Mouse (Mus musculus) retina, adult 2 months (tissue): ENCODE measurements around the gene Mettl23.

ENCODE experiments used
- DNase-seq: peaks from one replicate; pipeline ENCODE4 v3.0.0-alpha.2; 2012; ENCODE audit warnings: low read depth, low spot score

Gene Mettl23

DNA sequence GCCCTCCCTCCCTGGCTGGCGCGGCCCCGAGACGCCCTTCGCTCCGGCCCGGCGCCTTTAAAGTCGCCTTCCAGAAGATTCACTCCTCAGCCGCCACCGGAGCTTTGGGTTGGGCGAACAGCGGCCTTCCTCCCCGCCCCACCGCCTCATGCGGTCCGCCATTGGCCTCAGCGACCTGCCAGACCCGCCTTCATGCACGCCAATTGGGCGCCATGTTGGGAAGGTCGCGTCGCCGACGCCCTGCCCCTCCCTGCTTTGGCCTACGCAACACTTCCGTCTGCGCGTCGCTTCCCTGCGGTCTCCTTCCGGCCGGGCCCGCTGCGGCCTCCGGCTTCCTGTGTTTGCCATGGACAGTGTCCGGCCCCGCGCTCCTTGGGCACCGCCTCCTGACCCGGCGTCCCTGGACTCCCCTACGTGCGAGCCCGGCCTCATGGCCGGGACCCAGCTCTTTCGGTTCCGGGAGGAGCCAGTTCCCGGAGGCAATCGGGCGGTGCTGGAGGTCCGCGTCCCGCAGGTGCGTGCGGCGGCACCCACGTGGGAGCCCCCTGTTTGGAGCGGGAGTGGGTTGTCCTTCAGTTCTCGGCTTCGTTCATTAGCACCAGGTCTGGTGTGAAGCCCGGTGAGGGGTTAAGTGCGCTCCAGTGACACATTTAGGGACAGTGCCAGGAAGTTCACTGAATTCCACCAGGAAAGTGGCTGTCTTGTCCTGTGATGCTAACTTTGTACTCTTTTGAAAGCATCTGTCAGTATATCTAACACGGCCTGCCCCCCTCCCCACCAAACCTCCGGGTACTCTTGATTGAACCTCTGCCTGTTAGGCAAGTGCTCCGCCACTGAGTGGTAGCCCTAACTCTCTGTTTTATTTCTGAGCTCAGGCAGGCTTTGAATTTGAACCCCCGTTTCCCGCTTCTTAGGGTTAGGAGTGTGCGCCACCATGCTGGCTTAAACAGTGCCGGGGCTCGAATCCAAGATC, at the start of gene Mettl23, which contains the start of gene Jmjd6:
Gene Mettl23, plus strand, starts transcription at position 18 of the 973 bp plus-strand sequence.
Gene Jmjd6, minus strand, starts transcription at position 189 of the 973 bp plus-strand sequence.
- peak; percentile 95 for DNase-seq

DNA sequence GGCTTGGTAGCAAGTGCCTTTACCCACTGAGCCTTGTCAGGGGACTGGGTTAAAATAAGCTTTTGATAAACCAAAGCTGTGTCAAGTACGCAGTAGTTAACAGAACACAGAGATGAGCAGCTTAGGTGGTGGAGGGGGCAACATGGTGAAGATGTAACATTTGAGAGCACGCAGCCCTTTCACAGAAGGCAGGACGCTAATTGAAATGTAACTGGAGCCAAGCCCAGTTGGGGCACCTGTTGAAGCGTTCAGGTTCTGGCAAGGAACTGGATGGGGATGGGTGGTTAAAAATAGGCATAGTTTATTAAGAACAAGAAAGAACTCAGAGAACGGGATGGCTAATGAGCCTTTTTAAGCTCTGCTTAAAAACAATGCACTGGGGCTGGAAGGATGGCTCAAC, 43.7 kb upstream of the Mettl23 start:
- no peak for DNase-seq

DNA sequence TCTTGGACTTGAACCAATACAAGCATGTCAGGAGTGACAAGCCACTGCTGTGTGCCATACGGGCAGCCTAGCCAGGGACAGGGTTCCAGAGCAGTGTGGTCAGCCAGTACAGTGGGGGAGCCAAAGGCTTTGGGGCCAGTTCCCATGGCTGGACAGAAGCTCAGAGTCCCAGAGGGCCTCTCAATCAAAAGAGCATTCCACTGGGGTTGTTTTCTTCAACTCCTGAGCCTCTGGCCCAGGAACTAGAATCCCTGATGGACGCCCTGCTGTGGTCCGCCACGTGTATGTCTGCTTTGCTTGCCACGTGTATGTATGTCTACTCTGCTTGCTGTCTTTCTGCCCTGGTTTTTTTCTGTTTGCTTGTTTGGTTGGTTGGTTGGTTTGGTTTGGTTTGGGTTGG, 42.0 kb upstream of the Mettl23 start:
- DNase-seq, result no peak

DNA sequence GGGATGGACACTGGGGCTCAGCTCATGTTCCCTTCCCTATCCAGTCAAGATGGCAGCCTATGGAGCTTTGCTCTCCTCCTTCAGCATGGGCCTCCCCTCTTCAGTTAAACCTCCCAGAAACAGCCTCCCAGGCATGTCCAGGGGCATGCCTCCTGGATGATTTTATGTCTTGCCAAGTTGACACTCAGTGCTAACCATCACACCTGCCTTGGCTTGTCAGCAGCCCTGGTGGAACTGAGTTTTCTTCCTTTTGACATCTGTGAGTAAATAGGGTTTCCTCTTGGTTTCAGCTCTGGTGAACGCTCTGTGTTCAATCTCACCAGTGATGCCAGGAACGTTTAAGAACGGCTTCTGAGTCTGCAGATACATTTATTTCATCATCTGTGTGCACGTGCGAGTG, 40.4 kb upstream of the Mettl23 start:
- DNase-seq, result no peak

DNA sequence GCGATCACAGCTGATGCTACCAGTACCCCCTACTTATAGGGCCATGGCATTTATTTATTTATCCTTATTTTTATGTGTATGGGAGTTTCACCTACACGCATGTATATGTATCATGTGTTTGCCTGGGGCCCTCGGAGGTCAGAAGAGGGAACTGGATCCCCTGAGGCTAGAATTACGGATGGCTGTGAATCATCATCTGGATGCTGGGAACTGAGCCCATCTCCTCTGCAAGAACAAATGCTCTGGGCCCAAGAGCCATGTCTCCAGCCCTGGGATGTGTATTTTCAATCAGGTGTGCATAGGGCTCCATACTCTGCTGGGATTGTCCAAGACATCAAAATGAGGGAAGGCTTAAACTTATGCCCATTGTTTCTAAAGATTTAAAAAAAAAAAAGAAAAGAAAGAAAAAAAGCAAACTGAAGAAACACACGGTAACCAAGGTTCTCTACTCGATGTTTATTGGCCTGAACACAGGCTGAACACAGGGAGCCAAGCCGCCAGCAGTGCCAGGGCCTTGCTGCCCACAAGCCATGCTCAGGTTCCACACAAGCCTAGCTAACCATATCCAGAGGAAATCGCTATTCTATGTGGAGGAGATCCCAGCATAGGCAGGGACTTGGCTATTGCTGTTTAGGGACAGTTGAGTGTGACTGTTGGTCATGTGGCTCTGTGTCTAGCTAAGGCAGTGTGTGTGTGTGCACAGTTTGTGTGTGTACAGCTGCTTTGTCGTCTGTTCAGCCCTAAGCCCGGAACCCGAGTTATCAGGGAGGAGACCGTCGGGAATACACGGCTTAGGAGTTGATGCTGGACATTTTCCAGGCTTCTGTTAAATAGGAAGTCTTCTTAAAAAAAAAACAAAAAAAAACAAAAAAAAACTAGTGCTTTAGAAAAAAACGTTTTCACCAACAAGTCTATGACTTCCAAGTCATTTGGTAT, 36.7 kb upstream of the Mettl23 start:
- DNase-seq, result no peak

DNA sequence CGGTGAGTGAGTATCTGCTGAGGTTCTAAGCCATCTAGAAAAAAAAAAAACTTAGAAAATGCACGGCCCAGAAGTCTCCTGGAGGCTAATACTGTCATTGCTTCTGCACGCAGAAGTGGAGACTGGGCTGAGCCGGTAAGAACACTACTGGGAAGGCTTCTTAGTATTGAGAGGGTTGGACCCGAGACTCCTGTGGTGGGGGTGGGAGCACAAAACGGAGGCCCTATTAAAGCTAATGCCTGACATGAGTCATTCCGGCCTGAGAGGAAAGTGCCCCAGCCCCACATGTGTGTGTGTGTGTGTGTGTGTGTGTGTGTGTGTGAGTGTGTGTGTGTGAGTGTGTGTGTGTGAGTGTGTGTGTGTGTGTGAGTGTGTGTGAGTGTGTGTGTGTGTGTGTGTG, 36.0 kb upstream of the Mettl23 start:
- no peak for DNase-seq

DNA sequence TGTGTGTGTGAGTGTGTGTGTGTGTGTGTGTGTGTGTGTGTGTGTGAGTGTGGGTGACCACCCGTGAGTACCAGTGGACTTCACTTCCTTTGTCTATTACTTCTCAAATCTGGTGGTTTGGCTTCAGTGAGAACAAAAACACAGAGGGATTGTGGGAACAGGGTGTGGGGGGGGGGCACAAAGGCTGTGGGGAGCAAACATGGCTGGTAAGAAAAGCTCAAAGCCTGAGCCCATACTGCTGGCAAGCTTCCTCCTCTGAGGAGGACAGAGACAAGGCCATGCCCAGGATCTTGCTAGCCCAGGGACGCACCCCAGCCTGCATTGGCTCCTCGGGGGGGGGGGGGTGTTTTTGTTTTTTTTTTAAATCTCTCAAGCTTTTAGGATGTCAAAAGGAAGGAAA, 35.6 kb upstream of the Mettl23 start:
- DNase-seq, result no peak

DNA sequence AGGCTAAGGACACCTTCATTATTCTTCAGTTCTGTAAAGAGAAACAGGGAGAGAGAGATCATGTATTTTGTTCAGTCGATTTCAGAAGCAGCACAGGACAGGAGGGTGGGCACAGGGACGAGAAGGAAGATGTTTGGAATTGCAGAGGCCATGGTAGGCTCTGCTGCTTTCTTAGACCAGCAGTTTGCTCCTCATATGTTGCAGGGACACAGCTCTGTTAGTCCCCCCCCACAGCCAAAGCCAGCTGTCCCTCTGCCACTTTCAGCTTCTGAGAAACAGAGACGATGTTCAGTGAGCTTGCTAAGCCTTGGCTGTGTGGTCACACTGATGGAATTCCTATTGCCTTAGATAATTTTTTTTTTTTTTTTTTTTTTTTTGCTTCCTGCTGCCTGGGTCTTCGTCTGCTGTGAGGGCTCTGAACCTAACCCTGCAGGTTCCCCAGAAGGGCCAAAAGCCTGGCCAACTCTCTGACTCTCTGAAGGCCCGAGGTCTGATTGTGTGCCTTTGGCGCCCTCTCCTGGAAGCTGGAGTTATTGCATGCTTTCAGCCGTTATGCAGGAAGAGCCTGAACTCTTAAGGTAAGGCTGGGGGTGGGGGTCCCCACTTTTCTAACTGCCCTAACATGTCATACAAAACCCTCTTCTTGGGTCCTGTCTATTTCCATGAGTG, 35.0 kb upstream of the Mettl23 start:
- DNase-seq, result no peak

DNA sequence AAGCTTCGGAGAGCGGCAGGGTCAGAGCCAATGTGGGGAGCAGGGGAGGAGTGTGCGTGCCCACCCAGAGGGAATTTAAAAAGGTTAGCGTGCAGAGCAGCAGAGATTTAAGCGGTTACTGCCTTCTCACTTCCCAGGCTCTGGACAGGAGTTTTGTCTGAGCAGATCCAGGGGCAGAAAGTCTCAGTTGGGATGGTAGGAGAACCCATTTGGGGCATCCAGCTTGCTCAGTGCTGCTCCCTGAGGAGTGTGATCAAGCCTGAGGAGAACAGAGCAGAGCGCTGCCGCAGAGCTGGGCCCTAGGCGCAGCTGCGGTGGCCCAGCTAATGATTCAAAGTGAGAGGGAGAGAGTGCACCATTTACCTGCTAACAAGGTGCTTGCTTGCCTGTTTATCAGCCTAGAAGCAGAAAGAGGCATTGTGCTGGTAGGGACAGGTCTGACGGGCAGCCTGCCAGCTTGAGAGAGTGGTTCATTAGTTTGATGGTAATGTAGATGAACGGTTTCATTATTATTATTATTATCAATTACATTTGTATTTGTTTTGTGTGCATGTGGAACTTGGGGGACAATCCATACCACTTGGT, 34.2 kb upstream of the Mettl23 start:
- no peak for DNase-seq

DNA sequence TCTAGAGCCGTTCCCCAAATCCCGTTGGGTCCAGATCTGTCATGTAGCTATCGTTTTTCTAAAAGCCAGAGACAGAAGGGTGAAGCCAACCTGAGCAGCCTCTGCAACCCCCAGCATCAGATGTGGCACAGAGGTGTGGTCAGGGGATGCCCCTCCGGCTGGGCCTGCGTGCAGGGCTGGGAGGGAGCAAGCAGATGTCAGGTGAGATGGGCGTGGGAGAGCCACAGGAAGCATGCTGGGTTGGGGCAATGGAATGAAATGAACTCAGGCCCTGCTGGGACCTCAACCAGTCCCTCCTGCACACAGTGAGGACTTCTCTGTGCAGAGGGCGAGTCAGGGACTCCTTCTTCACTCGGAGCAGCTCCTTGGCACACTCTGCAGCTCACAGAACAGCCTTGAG, 33.6 kb upstream of the Mettl23 start:
- no peak for DNase-seq

DNA sequence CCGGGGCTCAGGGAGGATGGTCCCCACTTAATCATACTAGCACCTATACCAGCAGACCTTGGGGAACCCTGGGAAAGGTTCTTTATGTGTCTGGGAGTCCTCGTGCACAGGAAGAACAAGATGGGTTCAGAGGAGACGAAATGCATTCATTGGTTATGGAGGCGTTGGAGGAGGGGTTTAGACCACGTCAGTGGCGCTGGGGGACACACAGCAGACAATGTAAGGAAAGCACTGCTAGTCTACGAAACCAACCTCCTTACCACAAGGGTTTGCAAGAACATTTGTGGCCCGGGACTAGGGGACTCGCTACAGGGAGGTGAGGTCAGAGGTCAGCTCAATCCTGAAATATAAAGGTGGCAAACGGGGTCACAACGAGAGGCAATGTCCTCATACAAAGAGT, 32.5 kb upstream of the Mettl23 start:
- no peak for DNase-seq

DNA sequence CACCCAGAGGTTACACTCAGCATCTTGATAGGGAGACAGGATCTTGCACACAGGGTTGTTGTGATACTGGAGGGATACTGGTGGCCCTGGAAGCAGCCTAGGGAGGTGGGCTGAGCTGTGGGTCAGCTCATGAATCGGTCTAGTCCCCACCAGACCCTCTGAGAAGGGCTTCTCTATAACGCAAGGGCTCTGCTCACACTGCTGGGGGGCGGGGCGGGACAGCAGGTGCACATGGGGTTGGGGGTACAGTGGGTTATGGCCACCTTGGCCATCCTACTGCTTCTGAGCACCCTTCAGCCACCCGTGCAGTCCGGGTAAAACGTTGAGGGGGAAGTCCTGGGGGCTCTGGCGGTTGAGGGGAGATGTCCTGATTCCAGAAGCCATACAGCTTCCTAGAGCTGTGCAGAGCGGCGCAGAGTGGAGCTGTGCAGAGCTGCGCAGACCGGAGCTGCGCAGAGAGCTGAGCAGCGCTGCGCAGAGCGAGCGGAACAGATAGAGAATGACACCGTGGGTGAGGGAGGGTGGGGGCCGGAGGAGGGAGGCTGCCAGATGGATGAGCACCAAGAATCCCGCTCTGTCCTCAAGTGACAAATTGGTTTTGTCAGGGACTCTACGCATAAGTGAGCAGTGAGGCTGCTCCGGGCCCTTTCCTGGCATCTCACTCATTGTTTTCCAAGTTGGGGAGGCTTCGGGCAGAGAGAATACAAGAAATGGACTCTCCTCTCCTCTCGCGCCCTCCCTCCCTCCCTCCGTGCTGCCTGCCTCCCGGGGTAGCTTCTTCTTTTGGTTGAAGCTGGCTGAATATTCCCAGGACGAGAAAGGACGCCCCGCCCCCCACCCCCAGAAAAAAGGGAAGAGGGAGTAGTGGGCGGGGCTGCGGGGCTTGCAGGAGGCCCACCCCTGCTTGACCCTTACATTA, 31.8 kb upstream of the Mettl23 start:
- DNase-seq, result peak; percentile 80

DNA sequence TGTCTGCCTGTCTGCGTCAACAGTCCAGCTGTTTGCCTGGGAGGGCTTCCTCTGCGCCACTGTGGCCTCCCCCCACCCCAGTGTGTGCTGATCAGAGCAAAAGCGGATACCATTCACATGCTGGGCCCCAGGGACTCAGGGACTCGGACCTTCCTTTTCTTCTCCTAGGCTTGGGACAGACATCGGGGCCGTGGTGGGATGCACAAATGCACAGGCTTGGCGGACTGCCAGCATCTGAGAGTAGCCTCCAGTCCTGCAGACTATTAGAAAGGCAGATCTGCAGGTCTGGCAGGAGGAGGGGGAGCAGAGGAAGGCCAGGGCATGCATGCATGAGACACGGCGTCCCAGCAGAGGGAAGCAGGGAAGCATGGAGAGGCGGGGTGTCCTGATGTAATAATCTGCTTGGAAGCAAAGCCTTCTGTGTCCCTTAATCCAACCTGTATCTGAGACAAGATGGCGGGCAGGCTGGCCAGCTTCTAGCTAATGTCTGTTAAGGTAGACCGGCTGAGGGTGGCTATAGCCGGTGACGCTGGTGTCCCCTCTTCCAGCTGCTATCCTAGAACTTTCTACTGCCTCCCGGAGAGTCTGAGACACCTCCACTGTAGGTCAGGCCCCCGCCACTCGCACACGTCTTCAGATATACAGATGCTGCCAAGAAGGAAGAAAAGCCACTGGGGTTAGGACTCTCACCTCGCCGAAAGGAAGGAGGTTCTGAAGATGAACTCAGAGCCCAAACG, 30.1 kb upstream of the Mettl23 start:
- DNase-seq, result peak; percentile 81

DNA sequence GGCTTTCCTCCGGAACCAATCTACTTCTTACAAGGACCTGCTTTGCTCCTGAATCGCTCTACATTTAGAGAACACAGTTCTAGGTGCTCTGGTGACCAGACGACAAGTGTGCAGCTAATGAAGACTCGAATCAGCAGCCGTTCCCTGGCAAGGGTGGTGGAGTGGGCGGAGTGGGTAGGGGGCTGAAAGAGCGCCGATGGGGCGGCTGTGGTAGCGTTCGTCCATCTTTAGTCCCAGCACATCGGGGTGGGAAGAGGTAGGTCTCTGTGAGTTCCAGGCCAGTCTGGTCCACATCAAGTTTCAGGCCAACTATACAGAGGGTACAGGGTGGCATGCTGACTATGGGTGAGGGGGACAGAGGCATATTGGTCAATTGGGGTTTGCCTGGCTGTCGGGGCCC, 29.5 kb upstream of the Mettl23 start:
- no peak for DNase-seq

DNA sequence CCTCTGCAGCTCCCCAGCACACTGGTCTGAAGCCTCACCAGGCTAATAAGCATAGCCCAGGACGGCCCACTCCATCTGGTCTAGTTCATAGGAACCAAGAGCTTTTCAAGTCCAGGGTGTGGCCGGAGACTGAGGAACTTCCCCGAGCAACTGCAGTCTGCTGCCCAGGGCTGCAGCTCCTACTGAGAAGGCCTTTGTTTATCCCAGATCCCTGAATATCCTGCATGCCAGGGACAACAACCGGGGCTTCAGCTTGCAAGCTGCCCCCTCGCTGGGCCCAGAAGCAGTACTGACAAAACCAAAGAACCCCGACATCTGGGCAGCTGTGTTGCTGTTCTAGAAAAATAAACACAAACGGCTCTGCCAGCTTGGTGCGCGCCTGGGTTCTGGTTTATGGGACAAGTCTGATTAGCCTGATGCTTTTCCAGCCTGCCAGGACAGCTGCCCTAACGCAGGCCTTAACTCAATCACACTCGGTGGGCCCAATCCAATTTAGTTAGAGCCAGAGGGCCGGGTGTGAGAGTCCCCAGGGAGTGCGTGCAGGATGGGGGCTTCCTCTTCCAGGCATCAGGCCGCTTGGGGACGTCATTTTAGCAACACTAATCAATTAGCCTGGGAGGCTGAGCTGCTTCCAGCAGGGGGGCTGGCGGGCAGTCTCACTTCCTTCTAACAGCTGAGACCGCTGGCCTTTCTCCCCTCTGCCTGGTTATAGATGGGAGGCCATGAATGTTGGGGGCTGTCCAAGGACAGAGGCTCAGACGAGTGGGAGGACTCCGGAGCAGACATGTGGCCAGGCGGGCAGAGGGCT, 28.8 kb upstream of the Mettl23 start:
- no peak for DNase-seq

DNA sequence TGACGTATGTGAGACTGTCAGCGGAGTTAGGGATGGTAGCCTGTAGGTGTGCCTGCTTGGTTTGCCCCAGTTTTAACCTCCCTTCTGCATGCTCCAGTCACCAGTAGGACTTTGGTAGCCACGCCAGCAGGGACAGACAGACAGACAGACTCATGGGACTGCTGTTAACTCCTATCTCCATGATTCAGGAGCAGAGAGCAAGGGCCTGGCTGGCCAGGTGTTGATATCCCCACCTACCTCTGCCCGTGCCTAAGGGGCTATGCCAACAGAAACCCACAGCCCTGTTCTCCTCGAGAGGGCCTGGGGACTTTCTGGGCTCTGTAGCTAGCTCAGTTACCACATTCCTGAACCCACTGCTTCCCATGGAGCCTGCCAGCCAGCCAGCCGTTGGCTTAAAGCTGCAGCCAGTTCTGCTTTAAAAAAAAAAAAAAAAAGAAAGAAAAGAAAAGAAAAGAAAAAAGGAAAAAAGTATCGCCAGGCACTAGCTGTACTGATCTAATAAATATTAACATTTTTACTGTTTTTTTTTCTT, 28.1 kb upstream of the Mettl23 start:
- no peak for DNase-seq

DNA sequence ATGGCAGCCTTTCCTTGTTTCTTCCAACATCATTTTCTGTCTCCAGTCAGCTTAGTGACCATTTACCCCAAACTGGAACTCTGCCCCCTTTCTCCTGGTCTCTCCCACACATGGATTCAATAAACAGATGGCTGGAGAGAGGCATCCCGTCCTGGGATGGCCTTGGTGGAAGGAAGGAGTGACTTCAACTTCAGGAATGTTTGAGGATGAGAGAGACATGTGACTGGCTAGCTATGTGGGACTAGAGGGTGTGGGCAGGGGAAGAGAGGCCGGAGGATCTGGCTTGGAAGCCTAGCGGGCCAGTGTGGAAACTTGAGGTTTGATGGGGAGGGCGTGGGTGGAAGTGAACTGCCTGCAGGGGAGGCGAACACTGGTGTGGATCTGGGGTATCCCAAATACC, 26.3 kb upstream of the Mettl23 start:
- no peak for DNase-seq

DNA sequence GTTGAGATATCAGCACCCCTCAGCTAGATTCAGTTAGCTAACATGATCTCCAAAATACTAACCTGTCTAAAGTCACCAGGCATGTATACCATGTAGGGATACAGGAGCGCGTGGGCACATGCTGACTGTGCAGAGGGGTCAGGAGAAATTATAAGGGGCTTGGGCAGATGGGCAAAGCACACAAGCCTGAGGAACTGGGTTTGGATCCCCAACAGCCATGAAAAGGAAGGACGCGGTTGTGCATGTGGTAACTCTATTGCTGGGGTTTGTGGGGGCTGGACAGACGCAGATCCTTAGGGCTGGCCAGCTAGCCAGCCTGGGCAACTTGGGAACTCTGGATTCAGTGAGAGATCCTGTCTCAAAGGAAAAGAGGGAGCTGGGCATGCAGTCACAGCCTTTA, 25.5 kb upstream of the Mettl23 start:
- no peak for DNase-seq
